Mouse (Mus musculus): Measurements from ENCODE around the gene Pex14. TPM values are rescaled to one million over a fixed set of nuclear protein-coding genes. Genes with fewer than 3 reads are reported as not detected.

The Pex14 gene
- polyA plus RNA-seq (2014; fragmentation: Nextera tagmentation; extraction: Ambion mirVana), result 45.2 and 46.8 TPM in 2 replicates

DNA sequence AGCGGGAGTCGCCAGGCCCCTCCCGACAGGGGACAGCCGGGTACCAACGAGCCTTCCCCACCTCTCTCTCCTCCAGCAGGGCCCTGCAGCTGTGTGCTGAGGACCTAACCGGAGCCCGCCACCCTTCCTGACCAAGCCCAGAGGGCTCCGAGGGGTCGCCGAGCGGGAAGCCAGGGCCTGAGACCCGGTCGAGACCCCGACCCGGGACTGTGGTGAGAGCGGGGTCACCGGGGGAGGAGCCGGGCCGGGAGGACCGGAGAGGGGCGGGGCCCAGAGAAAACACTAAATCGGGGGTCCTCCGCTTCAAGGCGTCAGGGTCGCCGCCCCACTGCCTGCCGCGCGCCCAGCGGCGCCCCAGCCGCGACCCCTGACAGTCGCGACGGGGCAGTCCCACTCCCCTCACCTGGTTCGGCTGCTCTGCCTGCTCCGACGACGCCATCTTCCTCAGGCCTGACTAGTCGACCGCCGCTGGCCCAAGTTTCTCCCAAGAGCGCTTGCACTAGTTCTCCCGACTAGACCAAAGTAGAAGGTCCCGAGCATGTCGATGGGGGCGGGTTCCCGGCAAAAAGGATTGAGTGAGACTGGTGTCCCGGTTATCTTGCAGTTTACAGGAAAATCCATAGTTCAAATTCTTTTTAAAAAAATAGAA is at the start of gene Pex14:
Gene Pex14, minus strand, starts transcription at position 508 of the 649 bp plus-strand sequence.
- ATAC-seq (replicated peaks; ENCODE audit: low FRiP score) (peak; percentile 79), DNase-seq (ENCODE audit: low spot score) (peak; percentile 89)
- H3K4me3 ChIP-seq (ENCODE audit: low read depth, low read length), result peak within 1 kb of the TSS; percentile 99
- H3K27me3 ChIP-seq (replicated peaks; ENCODE audit: control insufficient read depth, insufficient read depth, low read length), result no peaks in the 10 kb centered on the region
- H3K36me3 ChIP-seq (ENCODE audit: control insufficient read depth, insufficient read depth, low read length), result no peaks in the 10 kb centered on the region
- peak within 1 kb of the TSS; percentile 90 for H3K9ac ChIP-seq (ENCODE audit: low read depth, low read length)
- H3K4me1 ChIP-seq (replicated peaks; ENCODE audit: control insufficient read depth, insufficient read depth, low read length), result peaks cover 9% of the 10 kb centered on the region
- under 1% methylated on average over 49 of the region's 50 CpGs for WGBS
- H3K4me2 ChIP-seq, result peak within 1 kb of the TSS; percentile 96
- H3K9me3 ChIP-seq (ENCODE audit: control insufficient read depth, low read length), result no peaks in the 10 kb centered on the region
- H3K27ac ChIP-seq (ENCODE audit: low read depth, low read length), result peak within 1 kb of the TSS; percentile 68

DNA sequence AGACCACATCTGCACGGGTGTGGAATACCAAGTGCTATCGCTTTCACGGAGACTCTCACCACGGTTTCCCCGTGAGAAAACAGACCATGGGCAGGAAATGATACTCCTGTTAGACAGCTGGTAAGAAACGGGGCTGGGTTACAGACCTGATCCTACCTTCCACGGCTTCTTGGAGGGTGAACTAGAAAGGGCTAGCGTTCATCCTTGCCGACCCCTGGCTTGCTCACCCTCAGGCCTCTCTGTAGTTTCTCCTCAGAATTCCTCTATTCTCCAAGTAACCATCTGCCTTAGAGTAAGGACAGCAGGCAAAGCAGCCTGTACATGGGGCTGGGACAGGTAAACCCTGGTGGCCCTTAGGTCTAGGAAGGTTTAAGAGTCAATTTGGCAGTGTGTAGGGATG is 49.5 kb upstream of the Pex14 start:
- Histone ChIP-seq H3K4me2 (no peak overlapping the region), H3K9ac (ENCODE audit: low read depth, low read length) (no peak overlapping the region), H3K4me1 (replicated peaks; ENCODE audit: control insufficient read depth, insufficient read depth, low read length) (peaks cover 9% of the 10 kb centered on the region), H3K27ac (ENCODE audit: low read depth, low read length) (peak overlapping the region; percentile 42; the same call in 1 of the 2 replicates), H3K36me3 (ENCODE audit: control insufficient read depth, insufficient read depth, low read length) (peaks cover 36% of the 10 kb centered on the region), H3K9me3 (ENCODE audit: control insufficient read depth, low read length) (no peaks in the 10 kb centered on the region), H3K4me3 (ENCODE audit: low read depth, low read length) (no peak overlapping the region), H3K27me3 (replicated peaks; ENCODE audit: control insufficient read depth, insufficient read depth, low read length) (no peaks in the 10 kb centered on the region)
- no peak for DNase-seq (ENCODE audit: low spot score)
- ATAC-seq (replicated peaks; ENCODE audit: low FRiP score), result no peak
- WGBS, result 78% methylated on average over 9 of the region's 9 CpGs

DNA sequence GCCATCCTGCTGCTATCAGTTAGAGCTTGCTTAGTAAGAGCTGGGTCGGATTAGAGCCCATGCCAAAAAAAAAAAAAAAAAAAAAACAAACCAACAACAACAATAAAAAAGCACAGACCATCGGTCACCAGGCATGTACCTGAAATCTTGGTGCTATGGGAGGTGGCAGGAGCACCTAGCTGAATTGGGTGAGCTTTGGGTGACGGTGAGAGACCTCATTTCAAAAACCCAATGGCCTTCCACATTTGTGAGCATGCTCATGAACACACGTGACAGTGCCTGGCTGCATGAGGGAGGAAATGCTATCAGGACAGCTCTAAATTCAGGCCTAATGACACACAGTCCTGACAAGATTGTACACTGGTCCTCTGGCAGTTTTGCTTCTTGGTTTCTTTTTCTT is 48.4 kb upstream of the Pex14 start:
- H3K36me3 ChIP-seq (ENCODE audit: control insufficient read depth, insufficient read depth, low read length), result peaks cover 27% of the 10 kb centered on the region
- H3K9me3 ChIP-seq (ENCODE audit: control insufficient read depth, low read length), result no peaks in the 10 kb centered on the region
- 63% methylated on average over 4 of the region's 4 CpGs for WGBS
- ATAC-seq (replicated peaks; ENCODE audit: low FRiP score) (no peak), DNase-seq (ENCODE audit: low spot score) (no peak)
- H3K27ac ChIP-seq (ENCODE audit: low read depth, low read length), result no peak overlapping the region
- peaks cover 9% of the 10 kb centered on the region for H3K4me1 ChIP-seq (replicated peaks; ENCODE audit: control insufficient read depth, insufficient read depth, low read length)
- no peaks in the 10 kb centered on the region; the same call in 1 of the 2 replicates for H3K27me3 ChIP-seq (replicated peaks; ENCODE audit: control insufficient read depth, insufficient read depth, low read length)
- no peak overlapping the region for H3K4me3 ChIP-seq (ENCODE audit: low read depth, low read length)
- H3K4me2 ChIP-seq, result no peak overlapping the region
- H3K9ac ChIP-seq (ENCODE audit: low read depth, low read length), result no peak overlapping the region

DNA sequence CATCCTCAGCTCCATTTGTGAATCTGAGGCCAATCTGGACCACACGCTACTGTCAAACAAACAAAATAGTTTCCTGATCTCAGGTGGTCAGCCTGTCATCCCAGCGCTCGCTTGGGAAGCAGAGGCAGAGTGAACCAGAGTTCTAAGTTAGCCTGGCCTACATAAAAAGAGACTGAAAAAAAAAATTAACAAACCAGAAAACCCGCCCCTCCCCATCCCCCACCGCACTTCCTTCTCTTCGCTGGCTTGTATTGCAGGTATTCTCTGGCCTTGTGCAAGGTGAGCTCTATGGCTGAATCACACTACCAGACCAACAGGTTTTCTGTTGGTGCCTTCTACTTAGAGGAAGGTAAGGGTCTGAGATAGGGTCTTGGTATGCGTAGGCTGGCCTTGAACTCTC is 47.9 kb upstream of the Pex14 start:
- Histone ChIP-seq H3K27ac (ENCODE audit: low read depth, low read length) (no peak overlapping the region), H3K27me3 (replicated peaks; ENCODE audit: control insufficient read depth, insufficient read depth, low read length) (no peaks in the 10 kb centered on the region; the same call in 1 of the 2 replicates), H3K4me1 (replicated peaks; ENCODE audit: control insufficient read depth, insufficient read depth, low read length) (peaks cover 9% of the 10 kb centered on the region), H3K9ac (ENCODE audit: low read depth, low read length) (no peak overlapping the region), H3K4me2 (no peak overlapping the region), H3K4me3 (ENCODE audit: low read depth, low read length) (no peak overlapping the region), H3K9me3 (ENCODE audit: control insufficient read depth, low read length) (no peaks in the 10 kb centered on the region), H3K36me3 (ENCODE audit: control insufficient read depth, insufficient read depth, low read length) (peaks cover 21% of the 10 kb centered on the region)
- DNase-seq (ENCODE audit: low spot score), result no peak
- WGBS, result 67% methylated on average over 7 of the region's 7 CpGs
- no peak for ATAC-seq (replicated peaks; ENCODE audit: low FRiP score)

DNA sequence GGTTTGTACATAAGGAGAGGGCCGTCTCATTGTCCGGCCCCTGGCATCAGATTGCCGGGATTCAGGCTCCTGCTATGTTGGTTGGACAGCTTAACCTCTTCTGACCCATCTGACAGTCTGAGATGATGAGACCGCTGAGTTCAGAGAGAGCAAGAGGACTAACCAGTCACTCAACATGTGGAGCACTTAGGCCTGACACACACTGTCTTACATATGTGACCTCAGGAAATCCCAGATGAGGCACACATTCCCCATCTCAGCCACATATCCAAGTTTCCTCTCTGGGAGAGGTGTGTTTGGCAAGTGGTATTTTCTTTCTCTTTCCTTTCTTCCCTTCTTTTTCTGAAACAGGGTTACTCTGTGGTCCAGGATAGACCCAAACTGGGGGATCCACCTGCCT is 45.5 kb upstream of the Pex14 start:
- Histone ChIP-seq H3K9me3 (ENCODE audit: control insufficient read depth, low read length) (no peaks in the 10 kb centered on the region), H3K4me3 (ENCODE audit: low read depth, low read length) (no peak overlapping the region), H3K4me2 (no peak overlapping the region), H3K4me1 (replicated peaks; ENCODE audit: control insufficient read depth, insufficient read depth, low read length) (peaks cover 9% of the 10 kb centered on the region), H3K27me3 (replicated peaks; ENCODE audit: control insufficient read depth, insufficient read depth, low read length) (no peaks in the 10 kb centered on the region; the same call in 1 of the 2 replicates), H3K27ac (ENCODE audit: low read depth, low read length) (no peak overlapping the region), H3K36me3 (ENCODE audit: control insufficient read depth, insufficient read depth, low read length) (peaks cover 3% of the 10 kb centered on the region; the same call in 1 of the 2 replicates), H3K9ac (ENCODE audit: low read depth, low read length) (no peak overlapping the region)
- DNase-seq (ENCODE audit: low spot score) (no peak), ATAC-seq (replicated peaks; ENCODE audit: low FRiP score) (no peak)
- WGBS, result 85% methylated on average over 4 of the region's 4 CpGs

DNA sequence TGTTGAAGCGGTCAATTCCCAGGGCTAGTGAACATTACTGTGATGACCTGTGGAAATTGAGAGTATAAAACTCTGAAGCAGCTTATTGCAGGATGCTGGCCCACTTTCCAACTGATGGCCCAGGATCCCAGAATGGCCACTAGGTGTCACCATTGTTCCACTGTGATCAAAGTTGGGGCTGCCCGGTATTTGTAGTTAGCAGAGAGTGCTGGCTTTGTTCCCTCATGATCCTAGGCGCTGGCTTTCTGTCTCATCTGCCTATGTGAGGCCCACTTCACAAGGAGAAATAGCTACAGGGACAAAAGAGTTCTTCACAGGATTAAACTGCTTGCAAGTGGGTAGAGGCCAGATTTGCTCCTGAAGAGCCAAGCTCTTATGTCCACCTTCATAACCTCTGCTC is 44.8 kb upstream of the Pex14 start:
- H3K27ac ChIP-seq (ENCODE audit: low read depth, low read length), result no peak overlapping the region
- no peak overlapping the region for H3K9ac ChIP-seq (ENCODE audit: low read depth, low read length)
- H3K27me3 ChIP-seq (replicated peaks; ENCODE audit: control insufficient read depth, insufficient read depth, low read length), result no peaks in the 10 kb centered on the region; the same call in 1 of the 2 replicates
- H3K36me3 ChIP-seq (ENCODE audit: control insufficient read depth, insufficient read depth, low read length), result no peaks in the 10 kb centered on the region
- DNase-seq (ENCODE audit: low spot score), result peak; percentile 71
- no peak overlapping the region for H3K4me3 ChIP-seq (ENCODE audit: low read depth, low read length)
- no peaks in the 10 kb centered on the region for H3K9me3 ChIP-seq (ENCODE audit: control insufficient read depth, low read length)
- no peak overlapping the region for H3K4me2 ChIP-seq
- peak; percentile 61 for ATAC-seq (replicated peaks; ENCODE audit: low FRiP score)
- 6% methylated on average over 3 of the region's 3 CpGs for WGBS
- H3K4me1 ChIP-seq (replicated peaks; ENCODE audit: control insufficient read depth, insufficient read depth, low read length), result peaks cover 9% of the 10 kb centered on the region

DNA sequence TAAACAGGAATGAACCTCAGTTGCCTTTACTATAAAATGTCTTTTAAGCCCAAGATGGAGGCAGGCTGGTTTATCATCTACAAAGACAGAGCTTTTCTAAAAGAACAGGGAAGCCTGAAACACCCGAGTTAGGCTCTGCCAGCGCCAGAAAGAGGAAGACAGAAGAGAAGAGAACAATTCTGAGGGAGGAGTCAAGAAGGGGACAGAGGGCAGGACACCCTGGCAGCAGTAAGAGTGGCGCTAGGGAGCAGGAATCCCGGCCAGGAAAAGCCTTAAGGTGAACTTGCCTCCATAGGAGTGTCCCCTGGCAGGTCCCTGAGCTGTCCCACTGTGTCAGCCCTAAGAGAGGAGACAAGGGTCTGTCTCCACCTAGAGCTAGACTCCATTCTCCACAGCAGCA is 43.9 kb upstream of the Pex14 start:
- peaks cover 6% of the 10 kb centered on the region for H3K4me1 ChIP-seq (replicated peaks; ENCODE audit: control insufficient read depth, insufficient read depth, low read length)
- no peaks in the 10 kb centered on the region for H3K9me3 ChIP-seq (ENCODE audit: control insufficient read depth, low read length)
- H3K36me3 ChIP-seq (ENCODE audit: control insufficient read depth, insufficient read depth, low read length), result no peaks in the 10 kb centered on the region
- no peak overlapping the region for H3K4me3 ChIP-seq (ENCODE audit: low read depth, low read length)
- no peak overlapping the region for H3K4me2 ChIP-seq
- H3K27me3 ChIP-seq (replicated peaks; ENCODE audit: control insufficient read depth, insufficient read depth, low read length), result no peaks in the 10 kb centered on the region; the same call in 1 of the 2 replicates
- H3K27ac ChIP-seq (ENCODE audit: low read depth, low read length), result no peak overlapping the region
- WGBS, result 25% methylated on average over 4 of the region's 4 CpGs
- DNase-seq (ENCODE audit: low spot score) (no peak), ATAC-seq (replicated peaks; ENCODE audit: low FRiP score) (no peak)
- no peak overlapping the region for H3K9ac ChIP-seq (ENCODE audit: low read depth, low read length)

DNA sequence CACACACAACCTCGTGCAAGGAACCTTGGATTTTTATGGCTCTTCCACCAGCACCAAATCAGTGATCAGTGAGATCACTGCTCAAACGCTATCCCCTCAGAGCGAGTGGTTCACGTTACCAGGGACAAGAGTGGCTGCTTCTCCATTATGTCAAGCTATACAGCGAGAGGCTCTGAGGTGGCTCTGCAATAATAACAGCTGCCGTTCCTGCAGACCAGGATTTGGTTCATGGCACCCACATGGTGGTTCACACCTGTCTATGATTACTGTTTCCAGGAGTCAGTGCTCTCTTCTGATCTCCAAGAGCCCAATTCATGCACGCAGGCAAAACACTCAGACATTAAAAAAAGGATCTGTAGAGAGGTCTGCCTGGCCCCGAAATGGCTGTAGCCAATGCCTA is 38.8 kb upstream of the Pex14 start:
- no peak for DNase-seq (ENCODE audit: low spot score)
- H3K9me3 ChIP-seq (ENCODE audit: control insufficient read depth, low read length), result no peaks in the 10 kb centered on the region
- 78% methylated on average over 8 of the region's 8 CpGs for WGBS
- no peak overlapping the region for H3K4me2 ChIP-seq
- H3K4me3 ChIP-seq (ENCODE audit: low read depth, low read length), result no peak overlapping the region
- H3K4me1 ChIP-seq (replicated peaks; ENCODE audit: control insufficient read depth, insufficient read depth, low read length), result peaks cover 6% of the 10 kb centered on the region; the same call in 1 of the 2 replicates
- H3K27me3 ChIP-seq (replicated peaks; ENCODE audit: control insufficient read depth, insufficient read depth, low read length), result no peaks in the 10 kb centered on the region
- ATAC-seq (replicated peaks; ENCODE audit: low FRiP score), result no peak
- no peaks in the 10 kb centered on the region for H3K36me3 ChIP-seq (ENCODE audit: control insufficient read depth, insufficient read depth, low read length)
- no peak overlapping the region for H3K27ac ChIP-seq (ENCODE audit: low read depth, low read length)
- H3K9ac ChIP-seq (ENCODE audit: low read depth, low read length), result no peak overlapping the region
